In the genomic region with DNA sequence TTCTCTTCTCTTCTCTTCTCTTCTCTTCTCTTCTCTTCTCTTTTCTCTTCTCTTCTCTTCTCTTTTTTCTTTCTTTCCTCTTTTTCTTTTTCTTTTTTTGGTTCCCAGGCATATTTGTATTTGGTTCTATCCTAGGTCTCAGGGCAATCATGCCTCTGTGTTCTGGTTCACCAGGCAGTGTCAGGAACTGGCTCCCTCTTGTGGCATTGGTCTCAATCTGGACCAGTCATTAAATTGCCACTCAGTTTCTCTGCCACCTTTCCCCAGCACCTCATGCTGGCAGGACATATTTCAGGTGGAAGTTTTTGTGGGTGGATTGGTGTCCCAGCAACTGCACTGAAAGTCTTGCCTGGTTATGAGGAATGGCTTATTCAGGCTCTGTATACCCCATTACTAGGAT, we compare ENCODE assay signal across 9 mouse cellular contexts. TPM values are rescaled to one million over a fixed set of nuclear protein-coding genes. Genes with fewer than 3 reads are reported as not detected.
DNase-seq lines count a peak whose midpoint lies in the region; ATAC-seq lines count a peak whose summit lies in the region.
"Had no signal": no experiment of that assay in that cellular context is flagged by ENCODE, and none has a peak within 500 bp of the region (broad histone marks: within the 10 kb centered on the region; RNA-seq: fewer than 3 reads in every experiment).

No protein-coding gene starts in this region.

- intact Hi-C loops in left cerebral cortex, postnatal 4 days (cut with DNase I), result loop anchor here (10.0 kb wide), 1 partner anchor 469 kb away; no protein-coding TSS in a partner anchor
- intact Hi-C loops in left cerebral cortex, postnatal 36 days (cut with DNase I), result no loop called here

- no peaks in the 10 kb centered on the region for H3K4me1 ChIP-seq in embryonic facial prominence, embryonic 14.5 days (ENCODE audit: control insufficient read depth, insufficient read depth, low read length)
- no peaks in the 10 kb centered on the region for H3K4me1 ChIP-seq in forebrain, embryonic 16.5 days (replicated peaks; ENCODE audit: control insufficient read depth, insufficient read depth, low read length)

- peak; percentile 24 for DNase-seq in left cerebral cortex, postnatal 4 days
- DNase-seq in left cerebral cortex, postnatal 36 days (ENCODE audit: low spot score in 2 of 2), result no peak
- DNase-seq in ZHBTc4 (ENCODE audit: low read depth, low spot score), result peak; percentile 24
- peak; percentile 29 for DNase-seq in embryonic facial prominence, embryonic 14.5 days (ENCODE audit: low spot score)
- DNase-seq in lung, postnatal 14 days, result peak; percentile 50
- no peak for DNase-seq in urinary bladder, postnatal 14 days (ENCODE audit: low spot score)
- DNase-seq: cerebellum, adult 8-10 months had no signal

- no peaks in the 10 kb centered on the region for H3K9me3 ChIP-seq in embryonic facial prominence, embryonic 14.5 days (ENCODE audit: control insufficient read depth, low read length)
- H3K9me3 ChIP-seq in forebrain, embryonic 16.5 days (ENCODE audit: control insufficient read depth, low read length), result no peaks in the 10 kb centered on the region

- H3K4me3 ChIP-seq in embryonic facial prominence, embryonic 14.5 days (ENCODE audit: low read depth, low read length), result no peak overlapping the region
- no peak overlapping the region for H3K4me3 ChIP-seq in forebrain, embryonic 16.5 days (replicated peaks; ENCODE audit: low read length)

- no peak for ATAC-seq in embryonic facial prominence, embryonic 14.5 days (ENCODE audit: low read depth)
- no peak for ATAC-seq in erythroid progenitor cell, adult 5-6 weeks (replicated peaks; ENCODE audit: low FRiP score, poor library complexity, severe bottlenecking)
- ATAC-seq in forebrain, embryonic 16.5 days, result no peak

- H3K4me2 ChIP-seq in embryonic facial prominence, embryonic 14.5 days (ENCODE audit: low read depth, low read length), result no peak overlapping the region
- H3K4me2 ChIP-seq in forebrain, embryonic 16.5 days (ENCODE audit: low read length), result no peak overlapping the region

- H3K9ac ChIP-seq in embryonic facial prominence, embryonic 14.5 days (ENCODE audit: low read depth, low read length), result no peak overlapping the region
- no peak overlapping the region for H3K9ac ChIP-seq in forebrain, embryonic 16.5 days (replicated peaks; ENCODE audit: low read depth, low read length)

- no peak overlapping the region for H3K27ac ChIP-seq in embryonic facial prominence, embryonic 14.5 days (replicated peaks; ENCODE audit: low read depth, low read length)
- H3K27ac ChIP-seq in forebrain, embryonic 16.5 days (ENCODE audit: low read length), result no peak overlapping the region

- no peaks in the 10 kb centered on the region for H3K36me3 ChIP-seq in embryonic facial prominence, embryonic 14.5 days (ENCODE audit: control insufficient read depth, insufficient read depth, low read length)
- H3K36me3 ChIP-seq in forebrain, embryonic 16.5 days (ENCODE audit: control insufficient read depth, insufficient read depth), result no peaks in the 10 kb centered on the region

- H3K27me3 ChIP-seq in embryonic facial prominence, embryonic 14.5 days (replicated peaks; ENCODE audit: control insufficient read depth, insufficient read depth, low read length), result no peaks in the 10 kb centered on the region
- no peaks in the 10 kb centered on the region for H3K27me3 ChIP-seq in forebrain, embryonic 16.5 days (replicated peaks; ENCODE audit: control insufficient read depth, insufficient read depth, low read length)

RNA-seq across cellular contexts. Expression of a gene that starts 57.8 kb away (rescaled TPM):
- total RNA-seq in left cerebral cortex, postnatal 4 days (2021), result 1 to 10 TPM in 1 of 2 experiments, under 1 TPM in 1; 0.94 to 1.3 TPM
- total RNA-seq in left cerebral cortex, postnatal 36 days (2021), result 1 to 10 TPM; 3.8 to 4.0 TPM
- polyA plus RNA-seq in embryonic facial prominence, embryonic 14.5 days (2014; fragmentation: Nextera tagmentation; extraction: Ambion mirVana), result 0.54 and 1.6 TPM in 2 replicates
- total RNA-seq in erythroid progenitor cell, adult 5-6 weeks (2015; ENCODE audit: low replicate concordance), result 1.3 TPM in 1 of 2 replicates, not detected in the other
- total RNA-seq in erythroid progenitor cell, adult 5-6 weeks (2017; ENCODE audit: low replicate concordance), result not detected in 2 replicates
- 0.23 and 0.75 TPM in 2 replicates for polyA plus RNA-seq in forebrain, embryonic 16.5 days (2015; fragmentation: Nextera tagmentation; extraction: Ambion mirVana)

Comparison
In these comparisons a context has a peak if more than half of its experiments do, and no peak if none do; other contexts are left out.
1. DNase-seq: peak in left cerebral cortex, postnatal 4 days (single experiment), ZHBTc4 (single experiment), embryonic facial prominence, embryonic 14.5 days (single experiment) and lung, postnatal 14 days (single experiment); none in left cerebral cortex, postnatal 36 days (0 of 2) and urinary bladder, postnatal 14 days (single experiment).